Mouse (Mus musculus) embryonic fibroblast, embryonic 13.5 days (primary cell): ENCODE measurements around the gene Ggact.

ENCODE experiments used
- CTCF ChIP-seq: IDR thresholded peaks from 2 replicates; pipeline ENCODE4 v1.5.1; 2011; ENCODE audit warnings: mild to moderate bottlenecking, control low read depth, low read length, moderate library complexity, borderline replicate concordance; ENCODE audit not compliant: insufficient read depth
- POLR2A ChIP-seq: IDR thresholded peaks from 2 replicates; pipeline ENCODE4 v1.6.1; 2011; ENCODE audit warnings: low read depth, mild to moderate bottlenecking, control low read depth, low read length, moderate library complexity

DNA sequence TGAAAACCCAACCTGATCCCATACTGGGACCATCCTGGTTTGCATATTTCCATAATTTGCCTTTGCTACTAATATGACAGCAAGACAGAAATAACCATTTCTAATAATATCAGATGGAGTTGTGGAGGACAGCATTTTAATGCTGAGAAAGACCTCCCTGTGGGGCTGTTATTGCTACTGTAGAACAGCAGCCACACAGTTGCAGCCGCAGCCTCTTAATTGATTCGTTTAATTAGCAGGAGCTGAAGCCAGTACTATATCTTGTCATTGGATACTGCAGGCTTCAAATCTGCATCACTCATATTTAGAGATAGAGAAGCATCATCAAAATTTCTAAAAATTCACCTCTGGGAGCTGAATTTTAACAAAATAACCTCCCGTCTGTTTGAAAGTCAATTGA lies 92.6 kb downstream of the Ggact start:
- TF ChIP-seq CTCF (no peak), POLR2A (no peak)
